Mouse (Mus musculus): ENCODE data around the gene Tmem256. TPM values are rescaled to one million over a fixed set of nuclear protein-coding genes. Genes with fewer than 3 reads are reported as not detected.

The Tmem256 gene
- polyA plus RNA-seq, 1 experiment from 2014 or later: 333 TPM

- H3K27ac ChIP-seq (replicated peaks): no peak overlapping the region
- no peaks in the 10 kb centered on the region for H3K4me1 ChIP-seq
- no peaks in the 10 kb centered on the region for H3K36me3 ChIP-seq
- no peaks in the 10 kb centered on the region for H3K27me3 ChIP-seq
- H3K4me3 ChIP-seq: no peak overlapping the region
- no peak for ATAC-seq (replicated peaks)
- H3K9ac ChIP-seq (replicated peaks): no peak overlapping the region
- 81% methylated on average over 9 of the region's 9 CpGs for WGBS
- H3K9me3 ChIP-seq: no peaks in the 10 kb centered on the region
- no peak overlapping the region for H3K4me2 ChIP-seq (replicated peaks)
Observed at GRCm38 (mm10) chr11:69865561-69865960, 27.2 kb downstream of the Tmem256 start.

- Histone ChIP-seq H3K27ac (replicated peaks) (no peak overlapping the region), H3K4me2 (replicated peaks) (no peak overlapping the region), H3K9me3 (no peaks in the 10 kb centered on the region), H3K4me3 (no peak overlapping the region), H3K4me1 (no peaks in the 10 kb centered on the region), H3K9ac (replicated peaks) (no peak overlapping the region), H3K36me3 (no peaks in the 10 kb centered on the region), H3K27me3 (no peaks in the 10 kb centered on the region)
- WGBS: 72% methylated on average over 9 of the region's 9 CpGs
- no peak for ATAC-seq (replicated peaks)
Observed at GRCm38 (mm10) chr11:69867335-69867734, 29.0 kb downstream of the Tmem256 start.

- Histone ChIP-seq H3K4me2 (replicated peaks) (no peak overlapping the region), H3K27me3 (no peaks in the 10 kb centered on the region), H3K4me1 (no peaks in the 10 kb centered on the region), H3K9me3 (no peaks in the 10 kb centered on the region), H3K27ac (replicated peaks) (no peak overlapping the region), H3K4me3 (no peak overlapping the region), H3K9ac (replicated peaks) (no peak overlapping the region), H3K36me3 (no peaks in the 10 kb centered on the region)
- WGBS: 98% methylated on average over 2 of the region's 2 CpGs
- no peak for ATAC-seq (replicated peaks)
Observed at GRCm38 (mm10) chr11:69870289-69871069, 32.2 kb downstream of the Tmem256 start.

- H3K36me3 ChIP-seq: no peaks in the 10 kb centered on the region
- H3K9me3 ChIP-seq: no peaks in the 10 kb centered on the region
- WGBS: 90% methylated on average over 7 of the region's 7 CpGs
- H3K27ac ChIP-seq (replicated peaks): no peak overlapping the region
- H3K27me3 ChIP-seq: no peaks in the 10 kb centered on the region
- peaks cover under 1% of the 10 kb centered on the region; the same call in 1 of the 2 replicates for H3K4me1 ChIP-seq
- H3K4me3 ChIP-seq: no peak overlapping the region
- ATAC-seq (replicated peaks): no peak
- H3K4me2 ChIP-seq (replicated peaks): no peak overlapping the region
- no peak overlapping the region for H3K9ac ChIP-seq (replicated peaks)
Observed at GRCm38 (mm10) chr11:69871822-69872221, 33.5 kb downstream of the Tmem256 start.

GRCm38 (mm10) chr11:69872451-69872850, 34.1 kb downstream of the Tmem256 start:
- Histone ChIP-seq H3K27me3 (no peaks in the 10 kb centered on the region), H3K27ac (replicated peaks) (no peak overlapping the region), H3K9ac (replicated peaks) (no peak overlapping the region), H3K4me1 (peaks cover 6% of the 10 kb centered on the region), H3K9me3 (no peaks in the 10 kb centered on the region), H3K4me2 (replicated peaks) (no peak overlapping the region), H3K36me3 (no peaks in the 10 kb centered on the region), H3K4me3 (no peak overlapping the region)
- no peak for ATAC-seq (replicated peaks)
- 76% methylated on average over 4 of the region's 4 CpGs for WGBS

GRCm38 (mm10) chr11:69876186-69876585, 37.9 kb downstream of the Tmem256 start:
- no peak overlapping the region for H3K9ac ChIP-seq (replicated peaks)
- 69% methylated on average over 7 of the region's 7 CpGs for WGBS

GRCm38 (mm10) chr11:69876867-69877266, 38.6 kb downstream of the Tmem256 start:
- 0 out of 2 replicates have a peak overlapping the region, but pooled peaks have one; percentile 2 for H3K4me3 ChIP-seq
- H3K36me3 ChIP-seq: no peaks in the 10 kb centered on the region
- H3K9me3 ChIP-seq: no peaks in the 10 kb centered on the region
- no peak overlapping the region for H3K27ac ChIP-seq (replicated peaks)
- H3K9ac ChIP-seq (replicated peaks): no peak overlapping the region
- peak overlapping the region; percentile 31 for H3K4me2 ChIP-seq (replicated peaks)
- peaks cover 17% of the 10 kb centered on the region for H3K4me1 ChIP-seq
- ATAC-seq (replicated peaks): 0 out of 2 replicates have a peak, but pooled peaks have one; percentile 42
- under 1% methylated on average over 12 of the region's 12 CpGs for WGBS
- peaks cover 15% of the 10 kb centered on the region for H3K27me3 ChIP-seq

More at GRCm38 (mm10) chr11:69876186-69876585, 37.9 kb downstream of the Tmem256 start:
- no peak for ATAC-seq (replicated peaks)
- H3K9me3 ChIP-seq: no peaks in the 10 kb centered on the region
- H3K4me3 ChIP-seq: no peak overlapping the region
- peaks cover 8% of the 10 kb centered on the region; the same call in 1 of the 2 replicates for H3K27me3 ChIP-seq
- no peak overlapping the region for H3K4me2 ChIP-seq (replicated peaks)
- H3K4me1 ChIP-seq: peaks cover 13% of the 10 kb centered on the region
- H3K27ac ChIP-seq (replicated peaks): no peak overlapping the region
- H3K36me3 ChIP-seq: no peaks in the 10 kb centered on the region

- no peak within 1 kb of the TSS for H3K9ac ChIP-seq (replicated peaks)
- WGBS: 87% methylated on average over 11 of the region's 11 CpGs
- no peak for ATAC-seq (replicated peaks)
Observed at GRCm38 (mm10) chr11:69877878-69878277, 39.6 kb downstream of the Tmem256 start, which contains the start of gene Tmem95. Gene Tmem95 (minus strand): TSS chr11:69878018.

GRCm38 (mm10) chr11:69878399-69878798, 40.1 kb downstream of the Tmem256 start:
- H3K27ac ChIP-seq (replicated peaks): no peak overlapping the region
- WGBS: 85% methylated on average over 3 of the region's 3 CpGs
- no peak overlapping the region for H3K4me2 ChIP-seq (replicated peaks)

More at GRCm38 (mm10) chr11:69877878-69878277, 39.6 kb downstream of the Tmem256 start, which contains the start of gene Tmem95:
- peak within 1 kb of the TSS; percentile 31 for H3K4me2 ChIP-seq (replicated peaks)
- peaks cover 17% of the 10 kb centered on the region for H3K4me1 ChIP-seq
- H3K27ac ChIP-seq (replicated peaks): no peak within 1 kb of the TSS
- H3K9me3 ChIP-seq: no peaks in the 10 kb centered on the region
- H3K36me3 ChIP-seq: no peaks in the 10 kb centered on the region
- peaks cover 19% of the 10 kb centered on the region for H3K27me3 ChIP-seq
- H3K4me3 ChIP-seq: 0 out of 2 replicates have a peak within 1 kb of the TSS, but pooled peaks have one; percentile 2

GRCm38 (mm10) chr11:69878952-69879351, 40.6 kb downstream of the Tmem256 start:
- Histone ChIP-seq H3K27me3 (peaks cover 19% of the 10 kb centered on the region), H3K27ac (replicated peaks) (no peak overlapping the region), H3K4me3 (no peak overlapping the region), H3K4me1 (peaks cover 17% of the 10 kb centered on the region), H3K9ac (replicated peaks) (no peak overlapping the region), H3K4me2 (replicated peaks) (no peak overlapping the region), H3K9me3 (no peaks in the 10 kb centered on the region), H3K36me3 (no peaks in the 10 kb centered on the region)
- WGBS: 92% methylated on average over 6 of the region's 6 CpGs
- ATAC-seq (replicated peaks): no peak

More at GRCm38 (mm10) chr11:69878399-69878798, 40.1 kb downstream of the Tmem256 start:
- no peaks in the 10 kb centered on the region for H3K9me3 ChIP-seq
- H3K9ac ChIP-seq (replicated peaks): no peak overlapping the region
- no peak for ATAC-seq (replicated peaks)
- H3K4me3 ChIP-seq: no peak overlapping the region
- peaks cover 19% of the 10 kb centered on the region for H3K27me3 ChIP-seq
- H3K36me3 ChIP-seq: no peaks in the 10 kb centered on the region
- H3K4me1 ChIP-seq: peaks cover 17% of the 10 kb centered on the region

- H3K9ac ChIP-seq (replicated peaks): no peak overlapping the region
- peaks cover 19% of the 10 kb centered on the region for H3K27me3 ChIP-seq
- no peak for ATAC-seq (replicated peaks)
- no peak overlapping the region for H3K27ac ChIP-seq (replicated peaks)
- no peaks in the 10 kb centered on the region for H3K9me3 ChIP-seq
- H3K4me3 ChIP-seq: 0 out of 2 replicates have a peak overlapping the region, but pooled peaks have one; percentile 36
- WGBS: 61% methylated on average over 15 of the region's 15 CpGs
- H3K36me3 ChIP-seq: no peaks in the 10 kb centered on the region
- peaks cover 17% of the 10 kb centered on the region for H3K4me1 ChIP-seq
- peak overlapping the region; percentile 56; the same call in 1 of the 2 replicates for H3K4me2 ChIP-seq (replicated peaks)
Observed at GRCm38 (mm10) chr11:69879711-69880110, 41.4 kb downstream of the Tmem256 start.

GRCm38 (mm10) chr11:69880506-69880852, 42.2 kb downstream of the Tmem256 start:
- Histone ChIP-seq H3K27ac (replicated peaks) (0 out of 2 replicates have a peak overlapping the region, but pooled peaks have one; percentile 20), H3K9me3 (no peaks in the 10 kb centered on the region), H3K27me3 (peaks cover 19% of the 10 kb centered on the region), H3K4me1 (peaks cover 17% of the 10 kb centered on the region), H3K4me2 (replicated peaks) (peak overlapping the region; percentile 56), H3K9ac (replicated peaks) (peak overlapping the region; percentile 40), H3K36me3 (no peaks in the 10 kb centered on the region), H3K4me3 (peak overlapping the region; percentile 36)
- peak; percentile 32 for ATAC-seq (replicated peaks)
- 2% methylated on average over 18 of the region's 18 CpGs for WGBS
